Mouse (Mus musculus) ES-E14 (cell line): ENCODE data around the gene Stag3.

Experiments used
- CHD2 ChIP-seq: IDR thresholded peaks from 2 replicates; pipeline ENCODE4 v1.6.1; 2014; ENCODE audit warnings: mild to moderate bottlenecking, low read depth, low read length, inconsistent platforms
- HCFC1 ChIP-seq: IDR thresholded peaks from 2 replicates; pipeline ENCODE4 v1.6.1; 2012; ENCODE audit warnings: low read length, inconsistent platforms, borderline replicate concordance; ENCODE audit not compliant: insufficient read depth
- MAFK ChIP-seq: IDR thresholded peaks from 2 replicates; pipeline ENCODE4 v1.6.1; 2014; ENCODE audit warnings: mild to moderate bottlenecking, low read depth, low read length, inconsistent platforms; ENCODE audit not compliant: insufficient read depth
- ZC3H11A ChIP-seq: IDR thresholded peaks from 2 replicates; pipeline ENCODE4 v1.6.1; 2012; ENCODE audit warnings: low read depth, mild to moderate bottlenecking, inconsistent platforms, low read length, borderline replicate concordance
- ZNF384 ChIP-seq: IDR thresholded peaks from 2 replicates; pipeline ENCODE4 v1.6.1; 2012; ENCODE audit warnings: low read depth, low read length, inconsistent platforms

- TF ChIP-seq ZC3H11A (no peak), HCFC1 (no peak), MAFK (no peak), ZNF384 (no peak), CHD2 (no peak)
Observed at GRCm38 (mm10) chr5:138277994-138278393, 2.0 kb upstream of the Stag3 start.
